Mouse (Mus musculus) left cerebral cortex, postnatal 25 days (tissue): Measurements from ENCODE around the gene Mbtps1. TPM values are rescaled to one million over a fixed set of nuclear protein-coding genes. Genes with fewer than 3 reads are reported as not detected.

ENCODE experiments used
- DNase-seq, 2 experiments: peaks; one replicate each; pipeline ENCODE4 v3.0.0; 2022; ENCODE audit warnings: low spot score in 2 of 2, mixed read lengths in 1 of 2
- intact Hi-C: fragments of 180-260 bp; cut with DNase I; formaldehyde crosslinking; loops from one replicate; pipeline ENCODE4 v1.15.1; 2025
- total RNA-seq, 2 experiments: library from RNA; stranded (reverse); gene quantifications; 2 replicates each; pipeline ENCODE4 v1.2.3; 2021

Mbtps1 gene
- total RNA-seq, 2 experiments from 2014 or later: 62.3 to 68.5 TPM

DNA sequence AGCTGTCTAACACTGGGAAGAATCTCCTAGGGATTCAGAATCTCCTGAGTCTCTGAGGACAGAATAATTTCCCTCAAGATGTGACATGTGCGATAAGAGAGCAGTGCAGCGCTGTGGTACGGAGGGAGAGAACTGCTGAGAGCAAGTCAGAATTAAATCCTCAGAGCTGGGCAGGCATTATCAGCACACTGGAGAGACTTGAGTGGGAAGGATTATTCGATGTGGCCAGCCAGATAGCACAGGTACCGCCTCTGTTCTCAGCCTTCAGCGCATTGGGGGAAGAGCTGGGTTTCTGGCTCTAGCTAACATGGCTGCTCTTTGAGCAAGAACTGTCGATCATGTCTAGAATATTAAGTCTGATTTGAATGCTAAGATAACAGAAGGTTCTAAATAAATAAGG is 46.8 kb downstream of the Mbtps1 start:
- intact Hi-C loops: no loop called here
- DNase-seq: no peak

DNA sequence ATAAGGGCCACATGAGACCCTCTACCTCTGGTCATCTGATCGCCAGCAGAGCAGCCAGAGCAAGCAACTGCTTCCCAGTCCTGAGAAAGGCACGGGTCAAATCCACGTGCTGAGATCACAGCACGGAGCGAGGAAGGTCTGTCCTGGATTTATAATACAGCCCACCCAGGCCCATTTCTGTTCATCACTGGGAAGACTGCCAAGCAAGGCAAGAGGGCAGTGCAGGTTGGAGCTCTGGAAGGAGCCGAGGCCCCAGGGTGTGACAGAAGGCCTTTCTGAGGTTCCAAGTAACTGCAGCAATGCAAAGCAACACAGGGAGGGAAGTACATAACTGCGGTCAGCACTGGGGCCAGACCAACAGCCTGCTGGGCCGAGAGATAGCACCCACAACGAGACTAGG is 48.1 kb downstream of the Mbtps1 start:
- intact Hi-C loops: no loop called here
- DNase-seq: no peak

DNA sequence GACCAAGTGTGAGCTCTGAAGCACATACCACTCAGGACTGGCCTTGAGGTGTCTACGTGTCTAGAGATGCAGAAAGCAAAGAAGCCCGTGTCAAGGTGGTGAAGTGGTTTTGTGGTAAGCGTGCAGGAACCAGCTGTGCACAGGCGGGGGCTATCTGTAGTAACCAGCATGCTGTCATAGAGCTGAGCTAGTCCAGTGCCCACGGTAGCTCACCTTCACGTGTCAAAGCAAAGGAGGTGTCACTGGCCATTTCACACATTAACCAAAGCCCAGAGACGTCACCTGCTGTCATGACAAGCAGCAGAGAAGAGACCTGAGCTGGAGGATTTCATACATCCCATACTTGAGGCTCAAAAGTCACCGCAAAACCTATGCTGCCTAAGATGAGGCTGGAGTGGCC is 52.4 kb downstream of the Mbtps1 start:
- intact Hi-C loops: no loop called here
- no peak for DNase-seq

DNA sequence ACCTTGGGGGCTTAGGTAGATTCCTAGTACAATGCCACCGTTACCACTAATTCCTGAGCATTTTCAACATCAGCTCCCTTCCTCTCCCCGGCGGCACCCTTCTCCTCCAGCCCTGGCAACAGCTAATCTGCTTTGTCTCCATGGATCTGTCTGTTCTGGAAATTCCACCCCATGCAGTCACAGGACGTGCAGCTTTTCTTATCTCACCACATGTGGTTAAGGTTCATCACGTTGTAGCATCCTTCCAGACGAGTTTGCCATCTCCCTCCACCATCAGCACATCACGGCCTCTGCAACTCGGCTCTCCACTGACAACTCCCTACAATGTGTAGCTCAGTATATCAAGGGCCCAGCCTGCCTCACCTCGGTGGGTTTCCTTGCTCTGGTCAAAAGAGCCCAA is 53.0 kb downstream of the Mbtps1 start:
- intact Hi-C loops: no loop called here

DNA sequence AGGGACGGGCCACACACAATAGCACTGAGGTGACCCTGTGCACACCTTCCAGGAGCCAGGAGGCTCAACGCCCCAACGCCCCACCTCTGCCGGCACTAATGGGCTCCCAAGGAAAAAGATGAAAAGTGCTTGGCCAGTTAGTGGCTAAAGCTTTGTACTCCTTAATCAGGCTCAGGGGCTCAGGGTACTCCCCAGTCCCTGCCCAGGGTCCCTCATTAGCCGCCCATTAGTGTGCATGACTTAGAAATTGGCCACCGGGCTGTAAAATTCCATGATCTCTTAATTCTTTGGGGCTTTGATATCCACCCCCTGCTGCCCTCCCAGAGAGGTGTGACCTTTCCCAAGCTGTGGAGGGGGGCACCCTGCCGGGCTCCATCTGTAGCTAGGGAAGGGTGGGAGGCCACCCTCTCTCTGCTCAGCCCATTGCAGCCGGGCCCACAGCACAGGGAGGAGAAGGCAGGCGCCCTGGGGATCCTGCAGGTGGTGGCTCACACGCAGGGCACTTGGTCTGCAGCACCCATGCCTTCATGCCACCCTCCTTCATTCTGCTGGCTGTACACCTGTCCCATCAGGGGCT is 55.3 kb downstream of the Mbtps1 start:
- intact Hi-C loops: no loop called here

More for the DNA sequence above, 53.0 kb downstream of the Mbtps1 start:
- no peak for DNase-seq

DNA sequence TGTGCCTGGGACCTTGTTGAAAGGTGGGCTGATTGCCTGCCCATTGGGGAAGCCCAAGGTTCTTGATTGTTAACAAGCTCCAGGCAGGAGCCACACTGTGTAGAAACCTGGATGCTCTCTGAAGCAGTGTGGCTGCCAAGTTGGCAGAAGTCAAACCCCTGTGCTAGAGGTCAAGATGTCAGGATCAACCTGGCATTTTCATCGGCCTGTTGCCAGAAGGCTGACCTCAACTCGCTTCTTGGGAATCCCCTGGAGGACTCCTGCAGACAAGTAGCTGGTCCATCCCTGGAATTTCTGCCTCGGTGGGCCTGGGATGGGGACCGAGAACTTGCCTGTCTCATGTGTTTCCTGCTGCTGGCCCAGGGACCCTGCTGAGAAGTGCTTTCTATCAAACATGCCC is 56.4 kb downstream of the Mbtps1 start:
- intact Hi-C loops: no loop called here
- no peak for DNase-seq

More for the DNA sequence above, 55.3 kb downstream of the Mbtps1 start:
- DNase-seq: no peak

DNA sequence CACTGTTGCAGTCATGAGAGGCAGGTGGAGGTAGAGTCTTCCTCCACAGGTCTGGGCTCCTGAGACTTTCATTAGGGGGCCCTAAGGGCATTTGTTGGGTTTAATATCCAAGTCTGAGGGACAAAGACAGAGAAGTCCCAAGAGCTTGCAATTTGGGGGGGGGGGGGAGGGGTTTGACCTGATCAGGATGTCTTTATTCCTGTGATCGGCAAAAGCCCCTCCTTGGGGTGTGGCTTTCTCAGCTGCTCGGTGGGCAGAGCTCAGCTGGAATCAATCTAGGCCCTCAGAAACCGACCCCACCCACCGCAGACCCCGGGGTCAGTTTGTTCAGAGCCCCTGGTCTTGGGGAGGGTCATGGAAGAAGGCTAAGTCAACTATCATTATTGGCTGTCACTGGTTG is 56.9 kb downstream of the Mbtps1 start, which contains the start of gene Slc38a8:
TSS of gene Slc38a8 (minus strand) at position 101 of the 400 bp plus-strand sequence.
- intact Hi-C loops: no loop called here
- DNase-seq: no peak

DNA sequence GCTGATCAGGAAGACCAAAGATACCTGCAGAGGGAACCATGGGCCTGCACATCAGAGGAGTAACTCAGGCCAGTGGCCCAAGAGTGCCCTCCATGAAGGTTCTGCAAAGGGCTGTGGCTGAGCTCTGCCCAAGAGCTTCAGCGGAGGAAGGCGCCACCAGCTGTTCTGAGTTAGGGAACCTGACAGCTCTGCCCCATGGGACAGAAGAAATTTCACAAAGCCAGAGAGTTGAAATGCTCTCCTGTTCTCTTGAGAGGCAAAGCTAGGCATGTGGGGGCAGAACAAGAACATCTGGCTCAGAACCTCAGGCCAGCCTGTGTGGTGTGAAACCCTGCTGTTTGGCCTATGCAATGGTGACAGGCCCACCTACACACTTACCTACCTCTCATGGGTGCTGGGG is 58.7 kb downstream of the Mbtps1 start:
- intact Hi-C loops: no loop called here
- DNase-seq: no peak

DNA sequence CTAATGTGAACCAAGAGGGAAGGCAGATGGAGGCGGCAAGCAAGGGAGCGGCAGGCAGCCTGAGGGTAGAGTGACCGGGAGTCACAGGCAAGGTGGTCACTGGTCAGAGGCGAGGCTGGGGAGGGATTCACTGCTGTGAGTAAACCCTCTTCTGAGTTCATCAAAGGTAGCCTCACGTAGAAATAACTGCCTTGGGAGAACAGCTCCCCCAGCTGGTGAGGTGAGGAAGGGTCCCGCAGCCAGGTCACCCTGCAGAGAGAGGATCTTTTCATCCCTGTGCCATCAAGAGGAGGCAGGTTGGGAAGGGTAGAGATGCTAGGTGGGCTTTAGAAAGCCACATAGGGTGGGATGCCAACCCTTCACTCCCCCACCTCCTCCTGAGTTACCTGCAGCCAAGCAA is 61.7 kb downstream of the Mbtps1 start:
- intact Hi-C loops: no loop called here
- DNase-seq: peak in 1 of 2 experiments; percentile 27

DNA sequence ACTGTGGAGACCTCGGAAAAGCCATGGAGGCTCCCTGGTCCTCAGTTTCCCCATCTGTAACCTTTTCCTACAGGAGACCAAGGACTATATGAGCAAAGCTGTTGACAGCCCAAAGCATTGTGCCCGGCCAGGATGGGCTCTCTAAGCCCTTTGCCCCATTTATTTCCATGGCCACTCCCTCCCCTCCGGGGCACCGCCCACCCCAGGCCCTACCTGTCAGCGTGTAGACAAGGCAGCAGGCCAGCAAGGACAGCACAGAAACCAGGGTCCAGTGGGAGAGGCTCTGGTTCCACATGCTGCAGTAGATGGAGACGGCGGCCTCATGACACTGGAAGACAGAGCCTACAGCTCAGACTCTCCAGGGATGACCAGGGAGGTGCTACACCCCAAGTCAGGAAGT is 71.4 kb downstream of the Mbtps1 start:
- DNase-seq: no peak
- intact Hi-C loops: no loop called here

DNA sequence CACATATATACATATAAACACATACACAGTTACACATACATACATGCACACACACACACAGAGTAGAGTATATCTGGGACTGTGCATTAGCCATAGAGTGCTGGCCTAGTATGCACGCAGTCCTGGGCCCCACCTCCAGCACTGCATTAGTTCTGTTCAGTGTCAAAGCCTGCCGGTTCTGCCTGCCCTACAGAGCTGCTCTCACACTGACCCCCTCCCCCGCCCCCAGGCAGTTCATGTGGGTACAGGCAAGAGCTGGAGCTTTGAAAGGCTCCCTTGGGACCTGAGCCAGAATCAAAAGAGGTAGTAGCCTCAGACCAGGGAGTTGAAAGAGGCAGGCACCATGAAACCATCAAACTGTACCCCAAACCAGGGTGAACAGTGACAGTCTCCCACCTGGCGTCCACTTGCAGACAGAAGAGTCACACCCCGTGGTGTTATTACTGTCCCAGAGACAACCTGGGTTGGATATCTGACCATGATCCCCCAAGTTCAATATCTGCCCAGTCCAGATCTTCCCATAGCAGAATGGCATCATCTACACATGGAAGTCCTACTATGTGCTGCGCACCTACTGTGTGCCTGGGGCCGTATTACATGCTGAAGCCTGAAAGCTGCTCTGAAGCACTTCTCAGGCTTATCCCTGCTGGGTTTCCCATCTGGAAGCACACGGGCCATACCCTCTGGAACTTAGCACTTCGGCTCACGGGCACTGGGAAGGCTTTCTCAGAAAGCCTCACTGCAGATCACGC is 74.2 kb downstream of the Mbtps1 start:
- DNase-seq: no peak
- intact Hi-C loops: no loop called here

DNA sequence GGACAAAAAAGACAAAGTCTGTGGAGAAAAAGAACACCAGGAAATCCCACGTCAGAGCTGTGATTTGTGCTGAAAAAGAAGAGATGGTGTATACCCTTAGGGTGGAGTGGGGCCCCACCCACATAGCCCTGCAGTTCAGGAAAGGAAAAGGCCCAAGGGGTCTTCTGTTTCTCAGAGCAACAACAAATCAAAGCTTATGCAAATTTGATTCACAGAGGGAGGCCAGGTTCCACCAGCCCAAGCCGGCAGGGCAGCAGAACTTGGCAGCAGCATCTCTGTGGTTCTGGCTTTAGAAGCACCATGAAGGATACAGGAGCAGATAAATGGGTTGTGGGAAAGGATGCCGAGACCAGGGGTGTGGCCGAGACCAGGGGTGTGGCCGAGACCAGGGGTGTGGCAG is 79.9 kb downstream of the Mbtps1 start:
- intact Hi-C loops: no loop called here

DNA sequence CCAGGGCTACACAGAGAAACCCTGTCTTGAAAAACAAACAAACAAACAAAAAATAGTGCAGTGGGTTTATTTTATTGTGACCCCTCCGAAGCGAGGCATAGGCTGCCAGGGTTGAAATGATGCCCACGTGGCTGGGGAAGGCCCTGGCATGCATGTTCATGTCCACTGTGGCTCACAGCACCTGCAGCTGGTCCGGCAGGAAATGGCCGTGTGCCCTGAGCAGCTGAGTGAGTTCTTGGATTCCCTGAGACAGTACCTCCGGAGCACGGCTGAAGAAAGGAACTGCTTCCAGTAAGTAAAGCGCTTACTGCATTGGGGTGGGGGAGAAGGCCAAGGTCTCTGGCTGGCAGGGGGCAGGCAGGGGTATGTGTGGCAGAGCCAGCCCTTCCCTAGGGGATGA is 90.4 kb downstream of the Mbtps1 start:
- intact Hi-C loops: no loop called here
- no peak for DNase-seq

More for the DNA sequence above, 79.9 kb downstream of the Mbtps1 start:
- no peak for DNase-seq

DNA sequence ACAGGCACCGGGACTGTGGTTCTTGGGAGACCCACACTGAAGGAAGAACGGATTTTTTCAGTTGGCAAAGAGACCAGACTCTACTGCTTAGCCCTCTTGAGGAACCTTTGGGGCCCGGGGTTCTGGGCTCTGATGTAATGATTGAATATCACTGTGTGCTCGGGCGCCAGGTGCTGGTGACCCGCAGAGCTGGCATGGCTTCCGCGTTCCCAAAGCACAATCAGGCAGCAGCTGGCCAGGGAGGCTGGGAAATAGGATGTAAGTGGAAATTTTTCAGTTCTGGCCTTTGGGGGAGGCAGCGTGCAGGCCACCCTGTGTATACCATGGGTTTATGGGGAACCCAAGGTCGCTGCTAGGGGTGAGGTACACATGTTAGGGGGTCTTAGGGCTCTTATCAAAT is 91.7 kb downstream of the Mbtps1 start:
- no peak for DNase-seq
- intact Hi-C loops: no loop called here

DNA sequence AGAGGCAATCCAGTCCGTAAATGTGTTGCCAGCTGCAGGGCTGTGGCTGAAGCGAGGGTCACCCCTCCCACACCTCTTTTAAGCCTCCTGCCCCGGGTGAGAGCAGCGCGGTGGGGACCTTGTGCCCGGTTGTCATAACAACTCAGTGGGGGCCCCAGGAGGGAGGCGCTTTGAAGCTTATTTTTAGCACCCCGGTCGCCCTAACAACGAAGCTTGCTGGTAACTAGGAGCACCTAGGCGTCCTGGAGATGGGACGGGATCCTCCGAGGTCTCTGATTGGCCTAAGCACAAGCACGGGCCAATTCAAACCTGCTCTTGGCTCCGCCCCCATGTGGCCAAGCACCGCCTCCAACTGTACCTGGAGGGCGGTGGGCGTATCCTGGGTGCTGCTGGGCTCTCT is 92.4 kb downstream of the Mbtps1 start:
- intact Hi-C loops: no loop called here
- DNase-seq: peak; percentile 56 to 60

DNA sequence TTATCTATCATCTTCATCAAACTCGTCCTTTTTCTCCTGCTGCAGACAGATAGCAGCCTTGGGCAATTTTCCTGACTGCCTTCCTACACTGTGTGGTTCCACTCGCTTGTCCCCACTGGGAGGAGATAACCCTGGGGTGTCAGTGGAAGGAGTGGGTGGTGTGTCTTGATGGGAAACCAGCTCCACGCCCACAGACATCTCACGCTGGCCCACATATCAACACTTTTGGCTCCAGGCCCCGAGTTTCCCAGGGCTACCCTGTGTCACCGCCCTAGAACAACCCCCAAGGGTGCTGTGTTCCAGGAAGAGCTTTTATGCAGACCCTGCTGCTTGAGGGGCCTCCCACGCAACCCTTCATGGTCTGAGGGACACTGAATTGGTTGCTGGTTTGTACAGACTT is 94.8 kb downstream of the Mbtps1 start:
- intact Hi-C loops: no loop called here
- DNase-seq: no peak

DNA sequence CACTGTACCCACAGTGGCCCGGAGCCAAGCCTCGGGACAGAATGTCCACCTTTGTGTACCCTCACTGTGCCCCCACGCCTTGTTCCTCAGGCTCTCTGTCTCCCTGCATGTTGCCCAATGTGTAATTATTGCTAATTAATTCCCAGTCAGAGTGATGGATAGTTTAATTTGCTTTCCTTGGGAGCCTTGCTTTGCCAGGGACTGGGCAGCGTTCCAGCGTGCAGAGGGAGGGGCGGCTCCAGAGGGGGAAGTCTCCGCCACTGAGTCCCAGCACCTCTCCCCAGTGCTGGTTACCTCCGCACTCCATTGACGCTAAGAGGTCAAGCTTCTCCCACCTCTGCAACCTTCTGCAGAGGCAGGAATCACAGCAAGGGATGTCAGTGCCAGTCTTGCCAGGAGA is 97.2 kb downstream of the Mbtps1 start:
- no peak for DNase-seq
- intact Hi-C loops: no loop called here

DNA sequence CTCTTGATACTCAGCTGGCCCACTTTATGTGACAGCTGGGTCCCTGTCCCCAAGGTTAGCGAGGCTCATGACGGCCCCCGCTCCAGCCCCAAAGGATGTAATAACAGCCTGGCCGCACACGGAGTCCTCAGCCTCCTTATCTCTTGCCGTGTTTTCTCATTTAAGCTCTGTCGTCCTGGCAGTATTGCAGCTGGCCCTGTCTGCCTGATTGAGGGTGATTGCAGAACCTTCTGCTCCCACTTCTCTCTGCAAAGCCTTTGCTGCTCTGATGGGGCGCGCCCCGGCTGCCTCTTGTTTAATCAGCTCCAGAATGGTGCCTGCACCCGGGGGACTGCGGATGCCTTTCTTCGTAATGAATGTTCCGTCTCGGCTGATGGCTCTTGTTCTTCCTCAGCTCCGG is 98.8 kb downstream of the Mbtps1 start:
- no peak for DNase-seq
- intact Hi-C loops: no loop called here
